Mouse (Mus musculus) frontal cortex, postnatal 25 days (tissue): Measurements from ENCODE around the gene Impdh2.

Source experiments
- DNase-seq, 2 experiments: peaks; one replicate each; pipeline ENCODE4 v3.0.0; 2022; ENCODE audit warnings: low spot score in 2 of 2

The Impdh2 gene

GRCm38 (mm10) chr9:108560227-108560841 is at the start of gene Impdh2:
Impdh2 (plus strand) TSS chr9:108560286.
- DNase-seq, result peak; percentile 82 to 85

GRCm38 (mm10) chr9:108516380-108517251 is 43.5 kb upstream of the Impdh2 start, which contains the start of gene Qrich1:
Qrich1 (plus strand) TSS chr9:108516806.
- DNase-seq, result peak; percentile 90 to 93

GRCm38 (mm10) chr9:108517253-108517930 is 42.7 kb upstream of the Impdh2 start:
- peak; percentile 60 to 61 for DNase-seq

- DNase-seq, result peak in 1 of 2 experiments; percentile 19
Observed at GRCm38 (mm10) chr9:108517931-108518332, 42.2 kb upstream of the Impdh2 start.

GRCm38 (mm10) chr9:108521604-108522003 is 38.5 kb upstream of the Impdh2 start:
- no peak for DNase-seq

- DNase-seq, result no peak
Observed at GRCm38 (mm10) chr9:108523341-108523740, 36.7 kb upstream of the Impdh2 start.

GRCm38 (mm10) chr9:108525400-108525799 is 34.7 kb upstream of the Impdh2 start:
- no peak for DNase-seq

GRCm38 (mm10) chr9:108530954-108531353 is 29.1 kb upstream of the Impdh2 start:
- DNase-seq, result no peak

- DNase-seq, result no peak
Observed at GRCm38 (mm10) chr9:108531496-108531895, 28.6 kb upstream of the Impdh2 start.

GRCm38 (mm10) chr9:108540846-108541245 is 19.2 kb upstream of the Impdh2 start:
- DNase-seq, result no peak

GRCm38 (mm10) chr9:108545986-108546385 is 14.1 kb upstream of the Impdh2 start:
- no peak for DNase-seq

GRCm38 (mm10) chr9:108546875-108547274 is 13.2 kb upstream of the Impdh2 start:
- DNase-seq, result no peak

- no peak for DNase-seq
Observed at GRCm38 (mm10) chr9:108559169-108559568, 917 bp upstream of the Impdh2 start.

- DNase-seq, result no peak
Observed at GRCm38 (mm10) chr9:108563671-108564070, 3.6 kb downstream of the Impdh2 start.

GRCm38 (mm10) chr9:108564131-108564530 is 4.0 kb downstream of the Impdh2 start:
- no peak for DNase-seq

- no peak for DNase-seq
Observed at GRCm38 (mm10) chr9:108565881-108566814, 6.1 kb downstream of the Impdh2 start.

GRCm38 (mm10) chr9:108566815-108567776 is 7.0 kb downstream of the Impdh2 start, which contains the start of gene Ndufaf3:
Ndufaf3 (minus strand) TSS chr9:108567434.
- peak; percentile 96 for DNase-seq

- no peak for DNase-seq
Observed at GRCm38 (mm10) chr9:108567931-108568419, 7.9 kb downstream of the Impdh2 start.

GRCm38 (mm10) chr9:108568511-108568921 is 8.4 kb downstream of the Impdh2 start:
- no peak for DNase-seq
